Mouse (Mus musculus) forebrain, embryonic 10.5 days (tissue): Measurements from ENCODE around the gene Phlda2. TPM values are rescaled to one million over a fixed set of nuclear protein-coding genes. Genes with fewer than 3 reads are reported as not detected.
"Not testable (repeated sequence)": the region's sequence is repeated elsewhere in the genome, so short reads cannot be mapped to it uniquely, and the experiment has no call there.

Source experiments
- DNase-seq: peaks from one replicate; pipeline ENCODE4 v3.0.0-alpha.2; 2017; ENCODE audit warnings: low spot score; ENCODE audit errors: extremely low spot score
- H3K27ac ChIP-seq: fragments of 300-500 bp; sonication (generic); 2 replicates; pipeline ENCODE4 v1.5.1; 2016; ENCODE audit warnings: mild to moderate bottlenecking
- H3K27me3 ChIP-seq: fragments of 300-500 bp; sonication (generic); 2 replicates; pipeline ENCODE4 v1.6.1; 2016; ENCODE audit warnings: mild to moderate bottlenecking; ENCODE audit not compliant: poor library complexity, severe bottlenecking
- H3K36me3 ChIP-seq: fragments of 300-500 bp; sonication (generic); replicated peaks from 2 replicates; pipeline ENCODE4 v1.6.1; 2016; ENCODE audit warnings: mild to moderate bottlenecking, moderate library complexity
- H3K4me1 ChIP-seq: fragments of 300-500 bp; sonication (generic); 2 replicates; pipeline ENCODE4 v1.6.1; 2016
- H3K4me3 ChIP-seq: fragments of 300-500 bp; sonication (generic); 2 replicates; pipeline ENCODE4 v1.5.1; 2016; ENCODE audit warnings: mild to moderate bottlenecking, moderate library complexity
- H3K9me3 ChIP-seq: fragments of 300-500 bp; sonication (generic); 2 replicates; pipeline ENCODE4 v1.6.1; 2016; ENCODE audit warnings: mild to moderate bottlenecking, moderate library complexity
- WGBS: fragments of 180-500 bp; shearing (Covaris S2); methylation state at CpG from one replicate; pipeline ENCODE4 v1.1.7; 2016; 5-methylcytosine and 5-hydroxymethylcytosine counted together
- polyA plus RNA-seq: library from polyadenylated mRNA; unstranded; fragments of >200 nt; fragmentation: Nextera tagmentation; extraction: Ambion mirVana; gene quantifications from 2 replicates; pipeline ENCODE4 v1.2.1, GENCODE M21; 2016

The Phlda2 gene
- polyA plus RNA-seq = 0.96 and 1.4 TPM in 2 replicates

GRCm38 (mm10) chr7:143502418-143503200 lies at the start of gene Phlda2:
TSS of gene Phlda2 (minus strand) at chr7:143503150.
- WGBS = 5% methylated on average over 51 of the region's 51 CpGs
- no peak within 1 kb of the TSS for H3K27ac ChIP-seq
- H3K36me3 ChIP-seq = no peaks in the 10 kb centered on the region
- peaks cover 79% of the 10 kb centered on the region for H3K27me3 ChIP-seq
- peaks cover 16% of the 10 kb centered on the region for H3K4me1 ChIP-seq
- peak within 1 kb of the TSS; percentile 48 for H3K4me3 ChIP-seq
- peak; percentile 37 for DNase-seq
- H3K9me3 ChIP-seq = no peaks in the 10 kb centered on the region; the same call in 1 of the 2 replicates

- peak overlapping the region; percentile 96 for H3K27ac ChIP-seq
- no peaks in the 10 kb centered on the region for H3K27me3 ChIP-seq
- DNase-seq = no peak
- peaks cover 35% of the 10 kb centered on the region for H3K36me3 ChIP-seq
- peak overlapping the region; percentile 87 for H3K4me3 ChIP-seq
- peaks cover 23% of the 10 kb centered on the region for H3K4me1 ChIP-seq
- 44% methylated on average over 2 of the region's 2 CpGs for WGBS
- no peaks in the 10 kb centered on the region for H3K9me3 ChIP-seq
These were observed 46.8 kb upstream of the Phlda2 start for GRCm38 (mm10) chr7:143549588-143550220.

GRCm38 (mm10) chr7:143548976-143549457 lies 46.1 kb upstream of the Phlda2 start, which contains the start of gene Nap1l4:
TSS of gene Nap1l4 (minus strand) at chr7:143549106.
- peak within 1 kb of the TSS; percentile 87 for H3K4me3 ChIP-seq
- peaks cover 23% of the 10 kb centered on the region for H3K4me1 ChIP-seq
- H3K36me3 ChIP-seq = peaks cover 32% of the 10 kb centered on the region
- peak within 1 kb of the TSS; percentile 96 for H3K27ac ChIP-seq
- under 1% methylated on average over 43 of the region's 43 CpGs for WGBS
- DNase-seq = peak; percentile 99
- H3K9me3 ChIP-seq = no peaks in the 10 kb centered on the region
- no peaks in the 10 kb centered on the region for H3K27me3 ChIP-seq

- Histone ChIP-seq H3K36me3 (peaks cover 32% of the 10 kb centered on the region), H3K4me1 (peaks cover 29% of the 10 kb centered on the region), H3K27ac (peak overlapping the region; percentile 96), H3K4me3 (peak overlapping the region; percentile 87), H3K9me3 (no peaks in the 10 kb centered on the region), H3K27me3 (no peaks in the 10 kb centered on the region)
- WGBS = under 1% methylated on average over 59 of the region's 63 CpGs
- no peak for DNase-seq
These were observed 45.4 kb upstream of the Phlda2 start for GRCm38 (mm10) chr7:143548231-143548961.

GRCm38 (mm10) chr7:143546554-143546953 lies 43.6 kb upstream of the Phlda2 start:
- H3K4me3 ChIP-seq = peak overlapping the region; percentile 87
- no peak overlapping the region for H3K27ac ChIP-seq
- no peaks in the 10 kb centered on the region for H3K27me3 ChIP-seq
- H3K4me1 ChIP-seq = peaks cover 35% of the 10 kb centered on the region
- peaks cover 35% of the 10 kb centered on the region for H3K36me3 ChIP-seq
- no peaks in the 10 kb centered on the region for H3K9me3 ChIP-seq
- WGBS = 81% methylated on average over 2 of the region's 2 CpGs
- DNase-seq = no peak

DNA sequence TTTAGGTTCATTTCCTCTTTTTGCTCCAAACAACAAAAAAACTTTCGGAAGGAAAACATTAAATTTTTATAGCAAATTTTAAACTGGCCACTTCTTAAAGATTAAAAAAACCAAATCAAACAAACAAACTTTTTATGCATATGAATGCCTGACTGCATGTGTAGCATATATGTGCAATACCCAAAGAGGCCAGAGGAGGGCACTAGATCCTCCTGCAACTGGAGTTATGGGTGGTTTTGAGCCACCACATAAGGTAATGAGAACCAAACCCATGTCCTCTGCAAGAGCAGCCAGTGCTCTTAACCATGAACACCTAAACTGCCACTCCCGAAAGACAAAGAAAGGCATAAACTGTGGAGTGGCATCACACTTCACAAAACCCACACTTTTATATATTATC lies 41.4 kb upstream of the Phlda2 start:
- WGBS = 93% methylated on average over 2 of the region's 2 CpGs
- H3K27me3 ChIP-seq = no peaks in the 10 kb centered on the region
- peaks cover 53% of the 10 kb centered on the region for H3K36me3 ChIP-seq
- no peak overlapping the region for H3K4me3 ChIP-seq
- H3K9me3 ChIP-seq = no peaks in the 10 kb centered on the region
- H3K4me1 ChIP-seq = peaks cover 28% of the 10 kb centered on the region
- peak; percentile 24 for DNase-seq
- no peak overlapping the region for H3K27ac ChIP-seq

DNA sequence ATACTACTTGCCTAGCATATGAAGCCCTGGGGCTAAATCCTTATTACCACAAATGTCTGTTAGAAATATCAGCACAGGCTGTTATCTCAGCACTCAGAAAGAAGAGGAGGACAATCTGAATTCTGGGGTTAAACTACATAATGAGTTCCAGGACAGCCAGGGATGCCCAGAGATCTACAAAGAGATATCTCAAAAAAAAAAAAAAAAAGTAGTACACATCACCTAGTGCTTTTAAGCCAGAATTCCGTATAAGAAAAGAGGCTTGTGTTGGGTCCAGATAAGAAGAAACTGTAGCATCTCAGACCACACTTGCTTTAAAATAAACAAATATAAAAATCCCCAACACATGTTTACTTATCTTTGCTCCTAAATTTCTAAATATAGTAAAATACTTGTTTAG lies 35.7 kb upstream of the Phlda2 start:
- H3K36me3 ChIP-seq = peaks cover 82% of the 10 kb centered on the region
- 86% methylated on average over 1 of the region's 1 CpGs for WGBS
- H3K4me1 ChIP-seq = peaks cover 9% of the 10 kb centered on the region; the same call in 1 of the 2 replicates

GRCm38 (mm10) chr7:143538229-143538628 lies 35.3 kb upstream of the Phlda2 start:
- DNase-seq, H3K9me3 ChIP-seq, H3K27ac ChIP-seq, H3K4me1 ChIP-seq, H3K27me3 ChIP-seq, H3K4me3 ChIP-seq: not testable (repeated sequence)
- 90% methylated on average over 6 of the region's 6 CpGs for WGBS
- peaks cover 86% of the 10 kb centered on the region for H3K36me3 ChIP-seq

More for the DNA sequence above, 35.7 kb upstream of the Phlda2 start:
- Histone ChIP-seq H3K9me3 (no peaks in the 10 kb centered on the region), H3K4me3 (no peak overlapping the region), H3K27me3 (no peaks in the 10 kb centered on the region), H3K27ac (no peak overlapping the region)
- no peak for DNase-seq

GRCm38 (mm10) chr7:143536251-143536650 lies 33.3 kb upstream of the Phlda2 start:
- Histone ChIP-seq H3K9me3 (no peaks in the 10 kb centered on the region), H3K4me3 (no peak overlapping the region), H3K36me3 (peaks cover 99% of the 10 kb centered on the region), H3K27me3 (no peaks in the 10 kb centered on the region), H3K4me1 (no peaks in the 10 kb centered on the region), H3K27ac (no peak overlapping the region)
- 92% methylated on average over 3 of the region's 3 CpGs for WGBS
- DNase-seq = no peak

GRCm38 (mm10) chr7:143533284-143533683 lies 30.3 kb upstream of the Phlda2 start:
- H3K27ac ChIP-seq = no peak overlapping the region
- H3K27me3 ChIP-seq = no peaks in the 10 kb centered on the region
- 88% methylated on average over 2 of the region's 2 CpGs for WGBS
- peaks cover 100% of the 10 kb centered on the region for H3K36me3 ChIP-seq
- no peaks in the 10 kb centered on the region for H3K9me3 ChIP-seq
- DNase-seq = no peak
- H3K4me1 ChIP-seq = no peaks in the 10 kb centered on the region
- no peak overlapping the region for H3K4me3 ChIP-seq

- 100% methylated on average over 1 of the region's 1 CpGs for WGBS
- no peaks in the 10 kb centered on the region for H3K27me3 ChIP-seq
- no peak for DNase-seq
- no peak overlapping the region for H3K27ac ChIP-seq
- no peaks in the 10 kb centered on the region for H3K4me1 ChIP-seq
- H3K36me3 ChIP-seq = peaks cover 100% of the 10 kb centered on the region
- H3K9me3 ChIP-seq = no peaks in the 10 kb centered on the region
- no peak overlapping the region for H3K4me3 ChIP-seq
These were observed 29.5 kb upstream of the Phlda2 start for GRCm38 (mm10) chr7:143532410-143532809.

GRCm38 (mm10) chr7:143519333-143519732 lies 16.4 kb upstream of the Phlda2 start:
- Histone ChIP-seq H3K27me3 (no peaks in the 10 kb centered on the region), H3K4me1 (no peaks in the 10 kb centered on the region), H3K9me3 (no peaks in the 10 kb centered on the region), H3K27ac (no peak overlapping the region), H3K4me3 (no peak overlapping the region), H3K36me3 (peaks cover 100% of the 10 kb centered on the region)
- no peak for DNase-seq
- WGBS = 90% methylated on average over 4 of the region's 4 CpGs
